Comparison of ENCODE assay signal across 14 mouse cellular contexts in genomic region chr2:35595718-35596117, GRCm38 (mm10). TPM values are rescaled to one million over a fixed set of nuclear protein-coding genes. Genes with fewer than 3 reads are reported as not detected.
A peak's percentile ranks its signal among the peaks of the same experiment; 100 is the strongest.
DNase-seq lines count a peak whose midpoint lies in the region; ATAC-seq and TF ChIP-seq lines count a peak whose summit lies in the region.
"Had no signal": no experiment of that assay in that cellular context is flagged by ENCODE, and none has a peak within 500 bp of the region (broad histone marks: within the 10 kb centered on the region; RNA-seq: fewer than 3 reads in every experiment).

No protein-coding gene starts in this region.

- peaks cover 82% of the 10 kb centered on the region for H3K4me1 ChIP-seq in heart, embryonic 15.5 days (replicated peaks)
- peaks cover 45% of the 10 kb centered on the region for H3K4me1 ChIP-seq in stomach, embryonic 16.5 days (ENCODE audit: control insufficient read depth, insufficient read depth, low read length)
- 0 out of 2 replicates have a peak, but pooled peaks cover 3% of the 10 kb centered on the region for H3K4me1 ChIP-seq in stomach, postnatal 0 days (replicated peaks; ENCODE audit: control insufficient read depth, insufficient read depth)
- peaks cover 35% of the 10 kb centered on the region for H3K4me1 ChIP-seq in intestine, embryonic 16.5 days (ENCODE audit: control insufficient read depth, insufficient read depth, low read length)

- DNase-seq in heart, adult 9 months (ENCODE audit: low spot score in 2 of 2): no peak
- DNase-seq in stomach, postnatal 0 days (ENCODE audit: low spot score): no peak
- DNase-seq in lung, postnatal 36 days: peak; percentile 87
- DNase-seq in thymus, postnatal 14 days: no peak
- DNase-seq: cerebellum, adult 18-20 months; forebrain, postnatal 0 days; gastrocnemius, postnatal 25 days; liver, postnatal 0 days had no signal

- TF ChIP-seq CTCF in stomach, postnatal 0 days (IDR thresholded peaks at IDR 0.05; ENCODE audit: low read depth): no peak

- no peak for ATAC-seq in heart, embryonic 15.5 days (replicated peaks; ENCODE audit: insufficient number of reproducible peaks, insufficient read depth, low FRiP score, low read depth)
- no peak for ATAC-seq in stomach, embryonic 16.5 days (ENCODE audit: insufficient read depth, low FRiP score)
- no peak for ATAC-seq in stomach, postnatal 0 days (ENCODE audit: low FRiP score, low TSS enrichment)
- ATAC-seq in intestine, embryonic 16.5 days: peak; percentile 12; the same call in 1 of the 2 replicates
- ATAC-seq: CD4-positive, CD25-positive, alpha-beta regulatory T cell, adult 4 months; forebrain, postnatal 0 days; liver, postnatal 0 days had no signal

- H3K9ac ChIP-seq in heart, embryonic 15.5 days: no peak overlapping the region; the same call in 1 of the 2 replicates
- H3K9ac ChIP-seq in stomach, embryonic 16.5 days (ENCODE audit: low read length): no peak overlapping the region
- H3K9ac ChIP-seq in stomach, postnatal 0 days (ENCODE audit: low read length): no peak overlapping the region
- H3K9ac ChIP-seq in intestine, embryonic 16.5 days (ENCODE audit: low read depth, low read length): no peak overlapping the region
- H3K9ac ChIP-seq: forebrain, postnatal 0 days; hindbrain, embryonic 15.5 days; liver, postnatal 0 days had no signal

- no peaks in the 10 kb centered on the region for H3K9me3 ChIP-seq in heart, embryonic 15.5 days (replicated peaks)
- H3K9me3 ChIP-seq in stomach, embryonic 16.5 days (replicated peaks; ENCODE audit: control insufficient read depth, low read length): no peaks in the 10 kb centered on the region
- H3K9me3 ChIP-seq in stomach, postnatal 0 days (ENCODE audit: control insufficient read depth, low read length): no peaks in the 10 kb centered on the region
- H3K9me3 ChIP-seq in intestine, embryonic 16.5 days (ENCODE audit: control insufficient read depth, low read length): no peaks in the 10 kb centered on the region
- H3K9me3 ChIP-seq: hindbrain, embryonic 15.5 days; midbrain, embryonic 10.5 days had no signal

- H3K36me3 ChIP-seq in heart, embryonic 15.5 days: no peaks in the 10 kb centered on the region
- no peaks in the 10 kb centered on the region for H3K36me3 ChIP-seq in stomach, embryonic 16.5 days (ENCODE audit: control insufficient read depth, insufficient read depth, low read length)
- H3K36me3 ChIP-seq in stomach, postnatal 0 days (ENCODE audit: control insufficient read depth, insufficient read depth, low read length): no peaks in the 10 kb centered on the region
- no peaks in the 10 kb centered on the region for H3K36me3 ChIP-seq in intestine, embryonic 16.5 days (ENCODE audit: control insufficient read depth, insufficient read depth, low read length)
- H3K36me3 ChIP-seq: hindbrain, embryonic 15.5 days; midbrain, embryonic 10.5 days had no signal

- H3K4me3 ChIP-seq in heart, embryonic 15.5 days: no peak overlapping the region
- H3K4me3 ChIP-seq in stomach, embryonic 16.5 days (replicated peaks; ENCODE audit: low read length): no peak overlapping the region
- H3K4me3 ChIP-seq in stomach, postnatal 0 days (ENCODE audit: low read depth, low read length): no peak overlapping the region
- H3K4me3 ChIP-seq in intestine, embryonic 16.5 days (ENCODE audit: low read length): no peak overlapping the region
- H3K4me3 ChIP-seq: hindbrain, embryonic 15.5 days; midbrain, embryonic 10.5 days had no signal

- H3K27ac ChIP-seq in heart, embryonic 15.5 days: peak overlapping the region; percentile 72
- H3K27ac ChIP-seq in stomach, embryonic 16.5 days (ENCODE audit: low read length): 0 out of 2 replicates have a peak overlapping the region, but pooled peaks have one; percentile 15
- no peak overlapping the region for H3K27ac ChIP-seq in stomach, postnatal 0 days (replicated peaks)
- no peak overlapping the region for H3K27ac ChIP-seq in intestine, embryonic 16.5 days (ENCODE audit: low read length)
- H3K27ac ChIP-seq: hindbrain, embryonic 15.5 days; midbrain, embryonic 10.5 days had no signal

- H3K27me3 ChIP-seq in heart, embryonic 15.5 days: no peaks in the 10 kb centered on the region
- no peaks in the 10 kb centered on the region for H3K27me3 ChIP-seq in stomach, embryonic 16.5 days (ENCODE audit: control insufficient read depth, insufficient read depth, low read length)
- H3K27me3 ChIP-seq in stomach, postnatal 0 days (ENCODE audit: control insufficient read depth, insufficient read depth, low read length): no peaks in the 10 kb centered on the region
- H3K27me3 ChIP-seq in intestine, embryonic 16.5 days (replicated peaks; ENCODE audit: control insufficient read depth, insufficient read depth, low read length): no peaks in the 10 kb centered on the region
- H3K27me3 ChIP-seq: hindbrain, embryonic 15.5 days had no signal

- TF ChIP-seq EP300 in stomach, postnatal 0 days (optimal IDR thresholded peaks at IDR 0.05): no peak

- H3K4me2 ChIP-seq in heart, embryonic 15.5 days: no peak overlapping the region
- H3K4me2 ChIP-seq in stomach, embryonic 16.5 days (ENCODE audit: low read depth, low read length): no peak overlapping the region
- H3K4me2 ChIP-seq in stomach, postnatal 0 days (replicated peaks; ENCODE audit: low read depth): no peak overlapping the region
- H3K4me2 ChIP-seq in intestine, embryonic 16.5 days (ENCODE audit: low read depth, low read length): no peak overlapping the region
- H3K4me2 ChIP-seq: hindbrain, embryonic 15.5 days had no signal

- 54% methylated on average over 5 of the region's 5 CpGs for WGBS in heart, embryonic 15.5 days
- 58% methylated on average over 5 of the region's 5 CpGs for WGBS in stomach, embryonic 16.5 days
- WGBS in stomach, postnatal 0 days: 46% methylated on average over 5 of the region's 5 CpGs
- 57% methylated on average over 5 of the region's 5 CpGs for WGBS in intestine, embryonic 16.5 days

RNA-seq across cellular contexts. Expression of gene Dab2ip, which starts 37.7 kb away (rescaled TPM):
- polyA plus RNA-seq in heart, embryonic 15.5 days (2015; fragmentation: Nextera tagmentation; extraction: Ambion mirVana): 44.0 and 46.9 TPM in 2 replicates
- 29.2 and 31.2 TPM in 2 replicates for polyA plus RNA-seq in stomach, embryonic 16.5 days (2015; fragmentation: Nextera tagmentation; extraction: Ambion mirVana)
- polyA plus RNA-seq in stomach, postnatal 0 days (2015; fragmentation: Nextera tagmentation; extraction: Ambion mirVana): 46.4 and 48.1 TPM in 2 replicates
- 27.0 and 28.7 TPM in 2 replicates for polyA plus RNA-seq in intestine, embryonic 16.5 days (2015; fragmentation: Nextera tagmentation; extraction: Ambion mirVana)

Comparison
In these comparisons a context has a peak if more than half of its experiments do, and no peak if none do; other contexts are left out.
1. H3K27ac ChIP-seq: peak in heart, embryonic 15.5 days (single experiment) and stomach, embryonic 16.5 days (single experiment); none in stomach, postnatal 0 days (single experiment) and intestine, embryonic 16.5 days (single experiment).